Mouse (Mus musculus) kidney, adult 2 months (tissue): ENCODE data around the gene Sycp2l.

Source experiments
- CTCF ChIP-seq: fragments of 200-500 bp; conservative IDR thresholded peaks from 2 replicates; pipeline ENCODE4 v1.5.1; 2011; ENCODE audit warnings: low read depth, mild to moderate bottlenecking, control low read depth, low read length, moderate library complexity, mixed read lengths; ENCODE audit not compliant: insufficient read depth, insufficient read length
- POLR2A ChIP-seq: fragments of 200-500 bp; IDR thresholded peaks from one replicate; pipeline ENCODE4 v1.6.1; 2011; ENCODE audit warnings: low read depth, low read length, control low read depth

DNA sequence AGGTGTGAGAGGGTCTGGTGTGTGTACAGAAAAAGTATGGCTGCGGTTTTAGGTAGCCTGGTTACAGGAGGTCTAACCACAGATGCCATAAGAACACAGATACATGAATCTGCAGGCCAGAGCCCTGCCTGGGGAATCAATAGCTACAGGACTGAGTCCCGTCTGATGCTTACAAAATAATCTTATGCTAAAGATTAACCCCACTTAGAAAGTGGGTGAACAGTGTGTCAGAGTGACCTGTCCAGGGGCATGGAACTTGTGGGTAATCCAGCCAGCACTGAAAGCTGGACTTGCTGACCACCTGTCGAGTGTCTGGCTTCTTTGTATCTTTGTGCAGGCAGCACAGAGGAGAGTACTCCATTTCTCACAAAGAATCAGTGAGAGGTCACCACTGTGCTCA lies 102.1 kb downstream of the Sycp2l start:
- TF ChIP-seq POLR2A, result no peak
- TF ChIP-seq CTCF, result no peak
